Mouse (Mus musculus): Measurements from ENCODE around the gene Spock1. TPM values are rescaled to one million over a fixed set of nuclear protein-coding genes. Genes with fewer than 3 reads are reported as not detected.
A peak's percentile ranks its signal among the peaks of the same experiment; 100 is the strongest.
"Not testable (repeated sequence)": the region's sequence is repeated elsewhere in the genome, so short reads cannot be mapped to it uniquely, and the experiment has no call there.

Gene Spock1
- polyA plus RNA-seq, 1 experiment from 2014 or later = 4.0 TPM

GRCm38 (mm10) chr13:57595032-57595760 is 312.9 kb downstream of the Spock1 start:
- Histone ChIP-seq H3K27me3 (replicated peaks; ENCODE audit: low read depth, poor library complexity, severe bottlenecking) (peaks cover 31% of the 10 kb centered on the region), H3K9me3 (no peaks in the 10 kb centered on the region), H3K27ac (replicated peaks) (no peak overlapping the region), H3K36me3 (replicated peaks) (no peaks in the 10 kb centered on the region), H3K4me1 (no peaks in the 10 kb centered on the region), H3K4me3 (no peak overlapping the region)
- peak; percentile 18 for DNase-seq (ENCODE audit: low spot score)
- WGBS = 73% methylated on average over 15 of the region's 15 CpGs

- peaks cover 10% of the 10 kb centered on the region for H3K4me1 ChIP-seq
- not testable (repeated sequence) for H3K27me3 ChIP-seq (replicated peaks; ENCODE audit: low read depth, poor library complexity, severe bottlenecking); H3K36me3 ChIP-seq (replicated peaks); H3K27ac ChIP-seq (replicated peaks); H3K9me3 ChIP-seq; DNase-seq (ENCODE audit: low spot score); H3K4me3 ChIP-seq
- WGBS = 94% methylated on average over 4 of the region's 4 CpGs
Observed at GRCm38 (mm10) chr13:57589338-57589914, 318.7 kb downstream of the Spock1 start.

GRCm38 (mm10) chr13:57588558-57589273 is 319.4 kb downstream of the Spock1 start:
- no peak overlapping the region for H3K27ac ChIP-seq (replicated peaks)
- H3K9me3 ChIP-seq = no peaks in the 10 kb centered on the region
- 47% methylated on average over 10 of the region's 10 CpGs for WGBS

GRCm38 (mm10) chr13:57585131-57585530 is 323.0 kb downstream of the Spock1 start:
- Histone ChIP-seq H3K4me3 (no peak overlapping the region), H3K27ac (replicated peaks) (no peak overlapping the region), H3K27me3 (replicated peaks; ENCODE audit: low read depth, poor library complexity, severe bottlenecking) (no peaks in the 10 kb centered on the region), H3K4me1 (peaks cover 10% of the 10 kb centered on the region), H3K9me3 (no peaks in the 10 kb centered on the region), H3K36me3 (replicated peaks) (no peaks in the 10 kb centered on the region)
- DNase-seq (ENCODE audit: low spot score) = no peak
- WGBS = 66% methylated on average over 3 of the region's 3 CpGs

More at GRCm38 (mm10) chr13:57588558-57589273, 319.4 kb downstream of the Spock1 start:
- Histone ChIP-seq H3K4me1 (peaks cover 10% of the 10 kb centered on the region), H3K36me3 (replicated peaks) (no peaks in the 10 kb centered on the region), H3K27me3 (replicated peaks; ENCODE audit: low read depth, poor library complexity, severe bottlenecking) (no peaks in the 10 kb centered on the region), H3K4me3 (no peak overlapping the region)
- DNase-seq (ENCODE audit: low spot score) = no peak

- Histone ChIP-seq H3K9me3 (no peaks in the 10 kb centered on the region), H3K4me3 (no peak overlapping the region), H3K36me3 (replicated peaks) (no peaks in the 10 kb centered on the region), H3K4me1 (no peaks in the 10 kb centered on the region), H3K27ac (replicated peaks) (no peak overlapping the region), H3K27me3 (replicated peaks; ENCODE audit: low read depth, poor library complexity, severe bottlenecking) (no peaks in the 10 kb centered on the region)
- no peak for DNase-seq (ENCODE audit: low spot score)
- 87% methylated on average over 12 of the region's 12 CpGs for WGBS
Observed at GRCm38 (mm10) chr13:57582314-57582976, 325.7 kb downstream of the Spock1 start.

GRCm38 (mm10) chr13:57577541-57578244 is 330.4 kb downstream of the Spock1 start:
- 89% methylated on average over 5 of the region's 5 CpGs for WGBS
- no peaks in the 10 kb centered on the region for H3K9me3 ChIP-seq
- H3K4me1 ChIP-seq = peaks cover 5% of the 10 kb centered on the region; the same call in 1 of the 2 replicates
- DNase-seq (ENCODE audit: low spot score) = no peak
- H3K27me3 ChIP-seq (replicated peaks; ENCODE audit: low read depth, poor library complexity, severe bottlenecking) = no peaks in the 10 kb centered on the region
- no peak overlapping the region for H3K4me3 ChIP-seq
- no peaks in the 10 kb centered on the region for H3K36me3 ChIP-seq (replicated peaks)
- H3K27ac ChIP-seq (replicated peaks) = no peak overlapping the region

- H3K4me3 ChIP-seq = no peak overlapping the region
- no peaks in the 10 kb centered on the region for H3K9me3 ChIP-seq
- DNase-seq (ENCODE audit: low spot score) = no peak
- 23% methylated on average over 4 of the region's 4 CpGs for WGBS
- H3K27me3 ChIP-seq (replicated peaks; ENCODE audit: low read depth, poor library complexity, severe bottlenecking) = no peaks in the 10 kb centered on the region
- no peak overlapping the region for H3K27ac ChIP-seq (replicated peaks)
- peaks cover 5% of the 10 kb centered on the region; the same call in 1 of the 2 replicates for H3K4me1 ChIP-seq
- H3K36me3 ChIP-seq (replicated peaks) = no peaks in the 10 kb centered on the region
Observed at GRCm38 (mm10) chr13:57573501-57573900, 334.6 kb downstream of the Spock1 start.

- H3K4me1 ChIP-seq = peaks cover 5% of the 10 kb centered on the region; the same call in 1 of the 2 replicates
- no peaks in the 10 kb centered on the region for H3K36me3 ChIP-seq (replicated peaks)
- H3K27me3 ChIP-seq (replicated peaks; ENCODE audit: low read depth, poor library complexity, severe bottlenecking) = no peaks in the 10 kb centered on the region
- no peak overlapping the region for H3K4me3 ChIP-seq
- WGBS = 94% methylated on average over 8 of the region's 8 CpGs
- H3K27ac ChIP-seq (replicated peaks) = no peak overlapping the region
- DNase-seq (ENCODE audit: low spot score) = no peak
- H3K9me3 ChIP-seq = no peaks in the 10 kb centered on the region
Observed at GRCm38 (mm10) chr13:57568404-57568803, 339.7 kb downstream of the Spock1 start.

GRCm38 (mm10) chr13:57555186-57555585 is 352.9 kb downstream of the Spock1 start:
- no peak for DNase-seq (ENCODE audit: low spot score)
- Histone ChIP-seq H3K36me3 (replicated peaks) (no peaks in the 10 kb centered on the region), H3K27me3 (replicated peaks; ENCODE audit: low read depth, poor library complexity, severe bottlenecking) (no peaks in the 10 kb centered on the region), H3K9me3 (no peaks in the 10 kb centered on the region), H3K4me1 (peaks cover 20% of the 10 kb centered on the region), H3K4me3 (no peak overlapping the region), H3K27ac (replicated peaks) (no peak overlapping the region)
- 43% methylated on average over 4 of the region's 4 CpGs for WGBS

GRCm38 (mm10) chr13:57549743-57550142 is 358.4 kb downstream of the Spock1 start:
- WGBS = 25% methylated on average over 5 of the region's 5 CpGs

GRCm38 (mm10) chr13:57536988-57537547 is 371.1 kb downstream of the Spock1 start:
- H3K4me3 ChIP-seq = no peak overlapping the region
- peaks cover 21% of the 10 kb centered on the region for H3K4me1 ChIP-seq
- DNase-seq (ENCODE audit: low spot score) = no peak
- H3K36me3 ChIP-seq (replicated peaks) = no peaks in the 10 kb centered on the region
- no peaks in the 10 kb centered on the region for H3K9me3 ChIP-seq
- whole genome bisulfite sequencing = 74% methylated on average over 8 of the region's 8 CpGs
- no peak overlapping the region for H3K27ac ChIP-seq (replicated peaks)
- 0 out of 2 replicates have a peak, but pooled peaks cover 4% of the 10 kb centered on the region for H3K27me3 ChIP-seq (replicated peaks; ENCODE audit: low read depth, poor library complexity, severe bottlenecking)

More at GRCm38 (mm10) chr13:57549743-57550142, 358.4 kb downstream of the Spock1 start:
- H3K9me3 ChIP-seq = no peaks in the 10 kb centered on the region
- peak; percentile 57 for DNase-seq (ENCODE audit: low spot score)
- no peak overlapping the region for H3K27ac ChIP-seq (replicated peaks)
- H3K4me3 ChIP-seq = no peak overlapping the region
- peaks cover 19% of the 10 kb centered on the region for H3K4me1 ChIP-seq
- no peaks in the 10 kb centered on the region for H3K27me3 ChIP-seq (replicated peaks; ENCODE audit: low read depth, poor library complexity, severe bottlenecking)
- H3K36me3 ChIP-seq (replicated peaks) = no peaks in the 10 kb centered on the region

Measured in embryonic facial prominence, embryonic 10.5 days (tissue).